ENCODE assay signal across 8 mouse cellular contexts in the genomic region with DNA sequence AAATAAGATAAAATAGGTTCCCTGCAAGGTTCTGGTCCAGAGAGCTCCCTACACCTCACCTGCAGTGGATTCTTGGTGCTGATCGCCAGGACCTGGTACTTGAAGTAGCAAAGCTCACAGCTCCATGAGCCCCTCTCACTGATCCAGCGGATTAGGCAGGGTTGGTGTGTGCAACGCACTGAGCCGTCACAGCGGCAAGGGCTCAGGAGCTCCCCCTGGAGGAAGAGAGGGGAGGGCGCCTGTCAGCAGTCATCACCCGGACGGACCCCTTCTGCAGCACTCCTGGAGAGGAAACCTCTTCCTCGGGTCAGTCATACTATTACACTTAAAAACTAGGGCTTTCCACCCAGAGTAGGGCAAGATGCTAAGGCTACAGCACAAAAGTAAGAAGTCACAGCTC. TPM values are rescaled to one million over a fixed set of nuclear protein-coding genes. Genes with fewer than 3 reads are reported as not detected.
DNase-seq lines count a peak whose midpoint lies in the region; ATAC-seq and TF ChIP-seq lines count a peak whose summit lies in the region.

No protein-coding gene starts in this region.

- H3K4me2 ChIP-seq in embryonic facial prominence, embryonic 11.5 days (ENCODE audit: low read depth, low read length) = peak overlapping the region; percentile 98
- H3K4me2 ChIP-seq in heart, embryonic 12.5 days = peak overlapping the region; percentile 97; the same call in 1 of the 2 replicates
- H3K4me2 ChIP-seq in kidney, embryonic 16.5 days (replicated peaks; ENCODE audit: low read depth, low read length) = peak overlapping the region; percentile 96
- peak overlapping the region; percentile 95 for H3K4me2 ChIP-seq in lung, embryonic 14.5 days
- H3K4me2 ChIP-seq in neural tube, embryonic 15.5 days = peak overlapping the region; percentile 81

- 1% methylated on average over 9 of the region's 9 CpGs for WGBS in embryonic facial prominence, embryonic 11.5 days
- WGBS in heart, embryonic 12.5 days = under 1% methylated on average over 9 of the region's 9 CpGs
- 2% methylated on average over 9 of the region's 9 CpGs for WGBS in kidney, embryonic 16.5 days
- WGBS in lung, embryonic 14.5 days = 0% methylated on average over 9 of the region's 9 CpGs
- 2% methylated on average over 9 of the region's 9 CpGs for WGBS in neural tube, embryonic 15.5 days
- 4% methylated on average over 9 of the region's 9 CpGs for whole genome bisulfite sequencing in thymus, adult 2 months

- 0 out of 2 replicates have a peak, but pooled peaks have one; percentile 24 for ATAC-seq in embryonic facial prominence, embryonic 11.5 days (replicated peaks; ENCODE audit: insufficient number of reproducible peaks, low FRiP score, low TSS enrichment, low read depth)
- ATAC-seq in heart, embryonic 12.5 days (ENCODE audit: insufficient number of reproducible peaks, low FRiP score) = no peak
- ATAC-seq in kidney, embryonic 16.5 days (ENCODE audit: low FRiP score, low TSS enrichment) = peak; percentile 16; the same call in 1 of the 2 replicates
- peak; percentile 25; the same call in 1 of the 2 replicates for ATAC-seq in lung, embryonic 14.5 days (ENCODE audit: insufficient read depth)
- ATAC-seq in neural tube, embryonic 15.5 days (ENCODE audit: low FRiP score) = no peak

- H3K4me3 ChIP-seq in embryonic facial prominence, embryonic 11.5 days (ENCODE audit: low read depth, low read length) = peak overlapping the region; percentile 85
- H3K4me3 ChIP-seq in heart, embryonic 12.5 days = peak overlapping the region; percentile 78; the same call in 1 of the 2 replicates
- H3K4me3 ChIP-seq in kidney, embryonic 16.5 days (ENCODE audit: low read length) = peak overlapping the region; percentile 81
- H3K4me3 ChIP-seq in lung, embryonic 14.5 days (ENCODE audit: low read depth, low read length) = peak overlapping the region; percentile 70
- H3K4me3 ChIP-seq in neural tube, embryonic 15.5 days (replicated peaks) = peak overlapping the region; percentile 83
- no peak overlapping the region for H3K4me3 ChIP-seq in thymus, adult 2 months (ENCODE audit: control insufficient read depth, insufficient read depth, low read length)

- H3K9me3 ChIP-seq in embryonic facial prominence, embryonic 11.5 days (replicated peaks; ENCODE audit: control insufficient read depth, low read length) = no peaks in the 10 kb centered on the region
- no peaks in the 10 kb centered on the region for H3K9me3 ChIP-seq in heart, embryonic 12.5 days (replicated peaks)
- H3K9me3 ChIP-seq in kidney, embryonic 16.5 days (ENCODE audit: low read length) = no peaks in the 10 kb centered on the region
- H3K9me3 ChIP-seq in lung, embryonic 14.5 days (ENCODE audit: low read depth, low read length) = no peaks in the 10 kb centered on the region
- no peaks in the 10 kb centered on the region for H3K9me3 ChIP-seq in neural tube, embryonic 15.5 days (replicated peaks)

- peak; percentile 79 for DNase-seq in CD4-positive helper T cell, adult 2 months (ENCODE audit: low read depth, low spot score)
- peak; percentile 82 for DNase-seq in adrenal gland, adult 2 months
- DNase-seq in embryonic facial prominence, embryonic 11.5 days (ENCODE audit: low spot score) = peak; percentile 90
- peak; percentile 90 for DNase-seq in lung, embryonic 14.5 days
- peak; percentile 86 for DNase-seq in thymus, adult 2 months

- no peak overlapping the region for H3K27ac ChIP-seq in embryonic facial prominence, embryonic 11.5 days (replicated peaks; ENCODE audit: low read depth, low read length)
- no peak overlapping the region for H3K27ac ChIP-seq in heart, embryonic 12.5 days (ENCODE audit: poor library complexity, severe bottlenecking)
- no peak overlapping the region for H3K27ac ChIP-seq in kidney, embryonic 16.5 days (ENCODE audit: low read length)
- no peak overlapping the region for H3K27ac ChIP-seq in lung, embryonic 14.5 days (ENCODE audit: low read depth)
- H3K27ac ChIP-seq in neural tube, embryonic 15.5 days (replicated peaks) = no peak overlapping the region
- no peak overlapping the region for H3K27ac ChIP-seq in thymus, adult 2 months (ENCODE audit: control insufficient read depth, insufficient read depth, low read length)

- 0 out of 2 replicates have a peak overlapping the region, but pooled peaks have one; percentile 4 for H3K9ac ChIP-seq in embryonic facial prominence, embryonic 11.5 days (replicated peaks; ENCODE audit: low read length)
- no peak overlapping the region for H3K9ac ChIP-seq in heart, embryonic 12.5 days
- peak overlapping the region; percentile 28 for H3K9ac ChIP-seq in kidney, embryonic 16.5 days (replicated peaks; ENCODE audit: low read length)
- no peak overlapping the region for H3K9ac ChIP-seq in lung, embryonic 14.5 days
- H3K9ac ChIP-seq in neural tube, embryonic 15.5 days (replicated peaks) = peak overlapping the region; percentile 96; the same call in 1 of the 2 replicates

- 0 out of 2 replicates have a peak, but pooled peaks cover 2% of the 10 kb centered on the region for H3K4me1 ChIP-seq in embryonic facial prominence, embryonic 11.5 days (ENCODE audit: control insufficient read depth, insufficient read depth, low read length)
- H3K4me1 ChIP-seq in heart, embryonic 12.5 days (replicated peaks) = peaks cover 18% of the 10 kb centered on the region
- peaks cover 22% of the 10 kb centered on the region for H3K4me1 ChIP-seq in kidney, embryonic 16.5 days (ENCODE audit: insufficient read depth, low read length)
- H3K4me1 ChIP-seq in lung, embryonic 14.5 days (ENCODE audit: insufficient read depth) = 0 out of 2 replicates have a peak, but pooled peaks cover 8% of the 10 kb centered on the region
- H3K4me1 ChIP-seq in neural tube, embryonic 15.5 days = peaks cover 57% of the 10 kb centered on the region
- H3K4me1 ChIP-seq in thymus, adult 2 months (replicated peaks; ENCODE audit: control insufficient read depth, insufficient read depth, low read length) = peaks cover 12% of the 10 kb centered on the region

- no peak for TF ChIP-seq POLR2A in thymus, adult 2 months (IDR thresholded peaks at IDR 0.05; ENCODE audit: control insufficient read depth, extremely low read depth, insufficient read depth, low read length, poor library complexity)

- H3K36me3 ChIP-seq in embryonic facial prominence, embryonic 11.5 days (replicated peaks; ENCODE audit: control insufficient read depth, insufficient read depth, low read depth, low read length) = peaks cover 4% of the 10 kb centered on the region
- peaks cover 6% of the 10 kb centered on the region; the same call in 1 of the 2 replicates for H3K36me3 ChIP-seq in heart, embryonic 12.5 days
- H3K36me3 ChIP-seq in kidney, embryonic 16.5 days (ENCODE audit: insufficient read depth, low read length) = peaks cover 21% of the 10 kb centered on the region
- 0 out of 2 replicates have a peak, but pooled peaks cover 16% of the 10 kb centered on the region for H3K36me3 ChIP-seq in lung, embryonic 14.5 days (ENCODE audit: insufficient read depth)
- H3K36me3 ChIP-seq in neural tube, embryonic 15.5 days = peaks cover 47% of the 10 kb centered on the region
- H3K36me3 ChIP-seq in thymus, adult 2 months (ENCODE audit: control insufficient read depth, insufficient read depth, low read length) = no peaks in the 10 kb centered on the region

- H3K27me3 ChIP-seq in embryonic facial prominence, embryonic 11.5 days (ENCODE audit: control insufficient read depth, insufficient read depth, low read length) = peaks cover 12% of the 10 kb centered on the region
- H3K27me3 ChIP-seq in heart, embryonic 12.5 days (replicated peaks) = peaks cover 63% of the 10 kb centered on the region
- peaks cover 11% of the 10 kb centered on the region; the same call in 1 of the 2 replicates for H3K27me3 ChIP-seq in kidney, embryonic 16.5 days (ENCODE audit: insufficient read depth, low read length)
- peaks cover 30% of the 10 kb centered on the region for H3K27me3 ChIP-seq in lung, embryonic 14.5 days (ENCODE audit: insufficient read depth, low read length)
- no peaks in the 10 kb centered on the region for H3K27me3 ChIP-seq in neural tube, embryonic 15.5 days (replicated peaks)
- peaks cover 2% of the 10 kb centered on the region for H3K27me3 ChIP-seq in thymus, adult 2 months (ENCODE audit: control insufficient read depth, insufficient read depth, low read length)

- peak; percentile 97 for TF ChIP-seq CTCF in lung, embryonic 14.5 days (IDR thresholded peaks at IDR 0.05; ENCODE audit: low read depth)
- TF ChIP-seq CTCF in thymus, adult 2 months (IDR thresholded peaks at IDR 0.05; ENCODE audit: borderline replicate concordance, control insufficient read depth, extremely low read depth, insufficient read depth, low read length, poor library complexity) = peak; percentile 98

RNA-seq across cellular contexts. Expression of gene March9, which starts 1.8 kb away (rescaled TPM):
- 10 to 100 TPM in 1 of 2 experiments, 1 to 10 TPM in 1; 5.4 to 12.2 TPM for total RNA-seq in adrenal gland, adult 2 months (2021)
- 20.1 and 20.6 TPM in 2 replicates for polyA plus RNA-seq in adrenal gland, adult 2 months (2012; rRNA removed)
- polyA plus RNA-seq in embryonic facial prominence, embryonic 11.5 days (2014; fragmentation: Nextera tagmentation; extraction: Ambion mirVana) = 1.5 and 1.8 TPM in 2 replicates
- 0.10 and 0.28 TPM in 2 replicates for polyA plus RNA-seq in heart, embryonic 12.5 days (2016; fragmentation: Nextera tagmentation; extraction: Ambion mirVana)
- polyA plus RNA-seq in kidney, embryonic 16.5 days (2015; fragmentation: Nextera tagmentation; extraction: Ambion mirVana) = 1.2 and 1.4 TPM in 2 replicates
- polyA plus RNA-seq in lung, embryonic 14.5 days (2014; fragmentation: Nextera tagmentation; extraction: Ambion mirVana) = 0.99 and 1.5 TPM in 2 replicates
- 5.9 and 7.4 TPM in 2 replicates for polyA plus RNA-seq in neural tube, embryonic 15.5 days (2015; fragmentation: Nextera tagmentation; extraction: Ambion mirVana)
- 4.4 and 5.4 TPM in 2 replicates for polyA plus RNA-seq in thymus, adult 2 months (2012; rRNA removed)

RNA-seq across cellular contexts. Expression of gene Cdk4, which starts 5.2 kb away (rescaled TPM):
- 100 to 1,000 TPM; 166 to 233 TPM for total RNA-seq in adrenal gland, adult 2 months (2021)
- 100 and 106 TPM in 2 replicates for polyA plus RNA-seq in adrenal gland, adult 2 months (2012; rRNA removed)
- 3,117 and 3,128 TPM in 2 replicates for polyA plus RNA-seq in embryonic facial prominence, embryonic 11.5 days (2014; fragmentation: Nextera tagmentation; extraction: Ambion mirVana)
- polyA plus RNA-seq in heart, embryonic 12.5 days (2016; fragmentation: Nextera tagmentation; extraction: Ambion mirVana) = 1,080 and 1,140 TPM in 2 replicates
- polyA plus RNA-seq in kidney, embryonic 16.5 days (2015; fragmentation: Nextera tagmentation; extraction: Ambion mirVana) = 1,871 and 1,917 TPM in 2 replicates
- polyA plus RNA-seq in lung, embryonic 14.5 days (2014; fragmentation: Nextera tagmentation; extraction: Ambion mirVana) = 2,143 and 2,245 TPM in 2 replicates
- polyA plus RNA-seq in neural tube, embryonic 15.5 days (2015; fragmentation: Nextera tagmentation; extraction: Ambion mirVana) = 551 and 796 TPM in 2 replicates
- polyA plus RNA-seq in thymus, adult 2 months (2012; rRNA removed) = 375 and 384 TPM in 2 replicates

RNA-seq across cellular contexts. Expression of gene Cyp27b1, which starts 10.1 kb away (rescaled TPM):
- under 1 TPM; 0.28 to 0.61 TPM for total RNA-seq in adrenal gland, adult 2 months (2021)
- polyA plus RNA-seq in adrenal gland, adult 2 months (2012; rRNA removed) = 0.28 and 0.35 TPM in 2 replicates
- polyA plus RNA-seq in embryonic facial prominence, embryonic 11.5 days (2014; fragmentation: Nextera tagmentation; extraction: Ambion mirVana) = not detected in 2 replicates
- polyA plus RNA-seq in heart, embryonic 12.5 days (2016; fragmentation: Nextera tagmentation; extraction: Ambion mirVana) = 0.18 TPM in 1 of 2 replicates, not detected in the other
- 32.6 and 53.8 TPM in 2 replicates for polyA plus RNA-seq in kidney, embryonic 16.5 days (2015; fragmentation: Nextera tagmentation; extraction: Ambion mirVana)
- 0.09 TPM in 1 of 2 replicates, not detected in the other for polyA plus RNA-seq in lung, embryonic 14.5 days (2014; fragmentation: Nextera tagmentation; extraction: Ambion mirVana)
- 0.11 and 0.14 TPM in 2 replicates for polyA plus RNA-seq in neural tube, embryonic 15.5 days (2015; fragmentation: Nextera tagmentation; extraction: Ambion mirVana)
- 0.32 and 0.38 TPM in 2 replicates for polyA plus RNA-seq in thymus, adult 2 months (2012; rRNA removed)

RNA-seq across cellular contexts. Expression of gene Tspan31, which starts 11.9 kb away (rescaled TPM):
- total RNA-seq in adrenal gland, adult 2 months (2021) = 100 to 1,000 TPM; 115 to 129 TPM
- 53.3 and 62.3 TPM in 2 replicates for polyA plus RNA-seq in adrenal gland, adult 2 months (2012; rRNA removed)
- 83.4 and 98.5 TPM in 2 replicates for polyA plus RNA-seq in embryonic facial prominence, embryonic 11.5 days (2014; fragmentation: Nextera tagmentation; extraction: Ambion mirVana)
- 119 and 124 TPM in 2 replicates for polyA plus RNA-seq in heart, embryonic 12.5 days (2016; fragmentation: Nextera tagmentation; extraction: Ambion mirVana)
- 205 and 208 TPM in 2 replicates for polyA plus RNA-seq in kidney, embryonic 16.5 days (2015; fragmentation: Nextera tagmentation; extraction: Ambion mirVana)
- 120 and 130 TPM in 2 replicates for polyA plus RNA-seq in lung, embryonic 14.5 days (2014; fragmentation: Nextera tagmentation; extraction: Ambion mirVana)
- 108 and 123 TPM in 2 replicates for polyA plus RNA-seq in neural tube, embryonic 15.5 days (2015; fragmentation: Nextera tagmentation; extraction: Ambion mirVana)
- 39.5 and 45.2 TPM in 2 replicates for polyA plus RNA-seq in thymus, adult 2 months (2012; rRNA removed)

RNA-seq across cellular contexts. Expression of gene Eef1akmt3, which starts 16.8 kb away (rescaled TPM):
- total RNA-seq in adrenal gland, adult 2 months (2021) = under 1 TPM; 0.14 to 0.69 TPM
- 0.18 and 0.23 TPM in 2 replicates for polyA plus RNA-seq in adrenal gland, adult 2 months (2012; rRNA removed)
- 0.07 and 0.29 TPM in 2 replicates for polyA plus RNA-seq in embryonic facial prominence, embryonic 11.5 days (2014; fragmentation: Nextera tagmentation; extraction: Ambion mirVana)
- 0.14 and 0.18 TPM in 2 replicates for polyA plus RNA-seq in heart, embryonic 12.5 days (2016; fragmentation: Nextera tagmentation; extraction: Ambion mirVana)
- polyA plus RNA-seq in kidney, embryonic 16.5 days (2015; fragmentation: Nextera tagmentation; extraction: Ambion mirVana) = 0.76 and 0.94 TPM in 2 replicates
- polyA plus RNA-seq in lung, embryonic 14.5 days (2014; fragmentation: Nextera tagmentation; extraction: Ambion mirVana) = 0.53 and 0.74 TPM in 2 replicates
- polyA plus RNA-seq in neural tube, embryonic 15.5 days (2015; fragmentation: Nextera tagmentation; extraction: Ambion mirVana) = 0.27 and 0.51 TPM in 2 replicates
- 0.08 and 0.13 TPM in 2 replicates for polyA plus RNA-seq in thymus, adult 2 months (2012; rRNA removed)

Comparison
In these comparisons a context has a peak if more than half of its experiments do, and no peak if none do; other contexts are left out.
1. ATAC-seq: peak in embryonic facial prominence, embryonic 11.5 days (single experiment), kidney, embryonic 16.5 days (single experiment) and lung, embryonic 14.5 days (single experiment); none in heart, embryonic 12.5 days (single experiment) and neural tube, embryonic 15.5 days (single experiment).
2. H3K9ac ChIP-seq: peak in embryonic facial prominence, embryonic 11.5 days (single experiment), kidney, embryonic 16.5 days (single experiment) and neural tube, embryonic 15.5 days (single experiment); none in heart, embryonic 12.5 days (single experiment) and lung, embryonic 14.5 days (single experiment).
3. RNA of gene Cyp27b1, which starts 10.1 kb away (polyA plus RNA-seq): 32.6 to 53.8 TPM in kidney, embryonic 16.5 days; 0.28 to 0.35 TPM in adrenal gland, adult 2 months, 0.32 to 0.38 TPM in thymus, adult 2 months, 0.18 TPM in heart, embryonic 12.5 days, 0.11 to 0.14 TPM in neural tube, embryonic 15.5 days, not detected in embryonic facial prominence, embryonic 11.5 days and 0.09 TPM in lung, embryonic 14.5 days; every median in the first group is over 10 times any median in the second.
4. Peak in every context shown above with its lines, with median percentiles within 50 percentile points of each other: DNase-seq and H3K4me2 ChIP-seq.